Mouse (Mus musculus) forebrain, embryonic 11.5 days (tissue): Measurements from ENCODE around the gene Lzts2. TPM values are rescaled to one million over a fixed set of nuclear protein-coding genes. Genes with fewer than 3 reads are reported as not detected.

Source experiments
- ATAC-seq: fragments of 200-750 bp; cut with Nextera tagmentation; replicated peaks from 2 replicates; pipeline ENCODE4 v1.8.0; 2017; ENCODE audit warnings: moderate TSS enrichment; ENCODE audit not compliant: low FRiP score
- DNase-seq: peaks from one replicate; pipeline ENCODE4 v3.0.0-alpha.2; 2017; ENCODE audit warnings: low spot score
- H3K27ac ChIP-seq: fragments of 300-500 bp; sonication (generic); 2 replicates; pipeline ENCODE4 v1.5.1; 2014; ENCODE audit warnings: low read depth, low read length
- H3K27me3 ChIP-seq: fragments of 300-500 bp; sonication (generic); 2 replicates; pipeline ENCODE4 v1.6.1; 2014; ENCODE audit warnings: mild to moderate bottlenecking, low read length, mixed read lengths; ENCODE audit not compliant: control insufficient read depth, insufficient read depth
- H3K36me3 ChIP-seq: fragments of 300-500 bp; sonication (generic); 2 replicates; pipeline ENCODE4 v1.6.1; 2014; ENCODE audit warnings: mild to moderate bottlenecking, low read length, moderate library complexity, mixed read lengths; ENCODE audit not compliant: control insufficient read depth, insufficient read depth
- H3K4me1 ChIP-seq: fragments of 300-500 bp; sonication (generic); replicated peaks from 2 replicates; pipeline ENCODE4 v1.6.1; 2014; ENCODE audit warnings: low read length, mixed read lengths; ENCODE audit not compliant: control insufficient read depth, insufficient read depth
- H3K4me2 ChIP-seq: fragments of 300-500 bp; sonication (generic); 2 replicates; pipeline ENCODE4 v1.6.1; 2014; ENCODE audit warnings: low read depth, mild to moderate bottlenecking, low read length, moderate library complexity, mixed read lengths; ENCODE audit not compliant: severe bottlenecking
- H3K4me3 ChIP-seq: fragments of 300-500 bp; sonication (generic); 2 replicates; pipeline ENCODE4 v1.5.1; 2014; ENCODE audit warnings: low read depth, low read length
- H3K9ac ChIP-seq: fragments of 300-500 bp; sonication (generic); 2 replicates; pipeline ENCODE4 v1.6.1; 2014; ENCODE audit warnings: low read length
- H3K9me3 ChIP-seq: fragments of 300-500 bp; sonication (generic); 2 replicates; pipeline ENCODE4 v1.6.1; 2016; ENCODE audit warnings: low read length, mixed read lengths; ENCODE audit not compliant: control insufficient read depth
- WGBS: fragments of 180-500 bp; shearing (Covaris S2); extraction: QIAGEN DNeasy Blood & Tissue Kit; methylation state at CpG from one replicate; pipeline ENCODE4 v1.1.7; 2014; 5-methylcytosine and 5-hydroxymethylcytosine counted together
- polyA plus RNA-seq: library from polyadenylated mRNA; unstranded; fragments of >200 nt; fragmentation: Nextera tagmentation; extraction: Ambion mirVana; gene quantifications from 2 replicates; pipeline ENCODE4 v1.2.1, GENCODE M21; 2014

Lzts2 gene
- polyA plus RNA-seq, 1 experiment from 2014 or later: 56.9 TPM

DNA sequence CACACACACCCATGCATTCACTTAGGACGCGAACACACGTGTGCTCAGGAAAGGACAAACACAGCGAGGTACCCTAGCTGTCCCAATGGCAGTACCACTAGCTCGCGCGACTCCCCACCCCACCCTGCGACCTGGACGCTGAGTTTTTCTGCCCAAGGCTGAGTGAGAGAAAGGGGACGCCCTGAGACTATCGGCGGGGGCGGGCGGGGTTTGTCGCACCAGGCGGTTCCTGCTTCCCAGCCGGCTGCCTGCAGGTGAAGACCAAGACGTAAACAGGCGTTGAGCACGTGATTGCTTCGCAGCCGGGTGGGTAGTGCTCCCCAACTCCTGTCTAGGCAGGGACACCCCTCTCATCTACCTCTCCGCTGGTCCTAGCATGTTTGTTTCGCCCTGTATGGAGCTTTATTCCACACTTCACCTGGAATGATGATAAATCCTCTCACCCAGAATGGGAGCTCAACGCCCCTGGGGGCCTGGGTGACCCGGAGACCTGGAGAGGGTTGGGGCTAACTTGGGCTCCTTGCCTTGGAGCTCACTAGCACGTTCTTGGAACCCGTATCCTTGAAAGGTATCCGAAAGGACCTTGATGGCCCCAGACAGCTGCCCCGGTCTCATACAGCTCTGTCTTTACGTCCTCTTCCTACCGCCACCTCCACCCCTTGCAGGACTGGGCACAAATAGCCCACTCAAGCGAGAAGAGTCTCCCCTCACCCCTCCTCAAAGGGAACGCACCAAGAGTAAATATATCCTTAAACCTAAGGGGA lies 1.5 kb downstream of the Lzts2 start:
- H3K4me2 ChIP-seq: peak overlapping the region; percentile 90
- peak; percentile 73 for DNase-seq
- no peaks in the 10 kb centered on the region for H3K27me3 ChIP-seq
- WGBS: under 1% methylated on average over 34 of the region's 34 CpGs
- peak overlapping the region; percentile 96 for H3K27ac ChIP-seq
- ATAC-seq: 0 out of 2 replicates have a peak, but pooled peaks have one; percentile 13
- H3K9ac ChIP-seq: peak overlapping the region; percentile 57
- H3K4me1 ChIP-seq: peaks cover 29% of the 10 kb centered on the region
- H3K9me3 ChIP-seq: no peaks in the 10 kb centered on the region
- no peaks in the 10 kb centered on the region; the same call in 1 of the 2 replicates for H3K36me3 ChIP-seq
- peak overlapping the region; percentile 42 for H3K4me3 ChIP-seq

DNA sequence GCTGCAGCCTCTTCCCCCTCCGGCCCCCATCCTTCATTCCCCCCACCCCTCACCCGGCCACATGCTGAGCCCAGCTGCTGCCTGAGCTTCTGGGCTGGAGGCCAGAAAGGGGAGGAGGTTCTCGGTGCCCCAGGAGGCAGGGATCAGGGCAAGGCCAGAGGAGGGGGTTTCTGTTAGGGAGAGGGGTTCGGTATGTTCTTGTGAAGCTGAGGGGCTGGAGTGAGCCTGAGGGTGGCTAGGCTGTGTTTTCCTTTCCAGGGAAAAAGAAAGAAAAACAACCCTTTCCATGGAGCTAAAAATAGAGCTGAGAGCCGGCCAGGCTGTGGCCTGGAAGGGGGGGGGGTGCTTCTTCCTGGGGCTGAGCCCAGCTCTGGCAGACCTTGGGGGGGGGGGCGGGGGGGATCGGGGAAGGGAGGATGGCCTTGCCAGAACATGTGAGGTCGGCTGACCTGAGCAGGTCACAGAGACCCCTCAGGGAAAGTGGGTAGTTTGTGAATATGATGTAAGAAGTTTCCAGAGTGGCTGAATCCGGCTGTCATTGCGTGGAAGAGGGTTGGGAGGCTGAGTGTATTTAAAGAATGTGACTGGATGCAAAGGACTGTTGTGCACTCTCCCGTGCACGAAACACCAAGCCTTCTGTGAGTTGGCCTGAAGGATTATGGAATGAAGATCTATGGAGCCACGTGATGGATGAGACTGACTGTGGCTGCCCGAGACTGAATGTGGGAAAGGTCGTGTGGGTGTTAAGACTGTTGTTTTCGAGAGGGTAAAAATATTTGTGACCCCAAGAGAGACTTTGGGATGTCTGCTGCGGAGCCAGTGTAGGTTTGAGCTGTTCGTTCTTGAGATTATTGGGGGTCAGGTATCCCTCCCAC lies 2.4 kb downstream of the Lzts2 start:
- no peaks in the 10 kb centered on the region for H3K9me3 ChIP-seq
- DNase-seq: peak; percentile 80
- H3K4me2 ChIP-seq: peak overlapping the region; percentile 90
- peak overlapping the region; percentile 73 for H3K9ac ChIP-seq
- peak overlapping the region; percentile 96 for H3K27ac ChIP-seq
- WGBS: 1% methylated on average over 17 of the region's 18 CpGs
- H3K27me3 ChIP-seq: no peaks in the 10 kb centered on the region
- ATAC-seq: no peak; the same call in 1 of the 2 replicates
- peak overlapping the region; percentile 42 for H3K4me3 ChIP-seq
- peaks cover 31% of the 10 kb centered on the region for H3K4me1 ChIP-seq
- H3K36me3 ChIP-seq: no peaks in the 10 kb centered on the region; the same call in 1 of the 2 replicates

DNA sequence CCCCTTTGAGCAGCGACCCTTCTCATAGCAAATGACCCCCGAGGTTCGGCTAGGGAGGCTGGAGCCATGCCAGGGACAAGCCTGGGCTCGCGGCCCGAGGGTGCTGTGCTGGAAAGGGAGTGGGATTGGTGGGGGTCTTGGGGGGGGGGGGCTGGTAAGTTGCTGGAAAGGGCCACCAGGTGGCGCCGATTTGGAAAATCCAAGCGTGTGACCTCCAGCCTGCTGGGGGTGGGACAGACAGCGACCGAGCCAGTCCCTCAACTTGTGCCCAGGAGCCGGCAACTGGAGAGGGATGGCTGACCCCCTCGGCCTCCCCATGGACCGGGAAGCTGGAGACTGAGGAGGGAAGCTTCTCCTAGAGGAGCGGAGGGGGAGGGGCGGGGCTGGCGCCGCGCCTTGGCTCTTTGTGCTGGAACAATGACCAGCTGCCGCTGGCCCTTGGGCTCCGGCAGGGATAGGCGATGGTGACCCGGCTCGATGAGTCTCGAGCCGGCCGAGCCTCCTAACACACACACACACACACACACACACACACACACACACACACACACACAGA lies 3.1 kb downstream of the Lzts2 start:
- Histone ChIP-seq H3K27me3 (no peaks in the 10 kb centered on the region), H3K9ac (peak overlapping the region; percentile 73), H3K4me2 (peak overlapping the region; percentile 90), H3K27ac (peak overlapping the region; percentile 96), H3K4me3 (peak overlapping the region; percentile 42), H3K36me3 (no peaks in the 10 kb centered on the region; the same call in 1 of the 2 replicates), H3K4me1 (peaks cover 30% of the 10 kb centered on the region), H3K9me3 (no peaks in the 10 kb centered on the region)
- peak; percentile 83 for ATAC-seq
- 0% methylated on average over 25 of the region's 27 CpGs for WGBS
- DNase-seq: peak; percentile 93

DNA sequence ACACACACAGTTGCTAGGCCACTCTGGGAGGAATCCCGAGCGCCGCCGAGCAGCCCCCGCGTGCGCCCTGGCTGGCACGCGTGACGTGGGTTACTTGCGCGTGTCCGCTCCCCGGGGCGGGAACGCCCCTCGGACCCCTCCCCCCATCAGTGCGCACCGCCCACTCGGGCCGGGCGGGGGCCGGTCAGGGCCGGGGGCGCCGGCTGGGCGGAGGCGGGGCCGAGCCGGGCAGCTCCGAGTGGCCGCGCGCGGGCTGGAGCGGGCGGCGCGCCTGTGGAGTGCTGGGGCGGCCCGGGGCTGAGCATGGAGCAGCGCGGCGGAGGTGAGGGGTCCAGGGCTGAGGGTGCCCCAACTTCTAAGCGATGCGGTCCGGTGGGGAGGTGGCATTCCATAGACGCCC lies 3.7 kb downstream of the Lzts2 start:
- ATAC-seq (peak; percentile 83), DNase-seq (peak; percentile 93)
- Histone ChIP-seq H3K4me2 (peak overlapping the region; percentile 90), H3K4me1 (peaks cover 28% of the 10 kb centered on the region), H3K36me3 (peaks cover 4% of the 10 kb centered on the region; the same call in 1 of the 2 replicates), H3K9me3 (no peaks in the 10 kb centered on the region), H3K4me3 (peak overlapping the region; percentile 42), H3K27me3 (no peaks in the 10 kb centered on the region), H3K9ac (peak overlapping the region; percentile 73), H3K27ac (peak overlapping the region; percentile 96)
- 0% methylated on average over 36 of the region's 48 CpGs for WGBS

DNA sequence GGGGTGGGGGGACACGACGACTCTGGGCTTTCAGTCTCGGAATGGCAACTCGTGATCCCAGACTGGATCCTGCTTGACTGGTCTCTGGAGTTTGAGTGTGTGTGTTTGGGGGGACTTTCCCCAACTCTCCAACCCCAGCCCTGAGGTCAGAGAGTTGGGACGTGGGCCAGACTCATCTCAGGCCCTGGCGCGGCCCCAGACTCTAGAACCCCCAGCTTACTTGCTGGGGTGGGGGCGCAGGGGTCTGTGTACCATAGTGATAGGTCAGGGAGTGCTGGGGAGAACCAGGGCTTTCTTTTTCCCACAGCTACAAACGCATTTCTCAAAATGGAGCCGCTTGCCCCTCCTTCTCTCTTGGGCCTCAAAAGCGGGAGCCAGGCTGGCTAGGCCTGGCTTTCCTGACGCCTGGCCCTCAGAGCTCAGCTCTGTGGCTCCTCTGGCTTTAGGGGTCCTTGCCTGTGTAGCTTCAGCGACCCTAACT lies 4.2 kb downstream of the Lzts2 start:
- Histone ChIP-seq H3K4me3 (peak overlapping the region; percentile 42), H3K36me3 (peaks cover 4% of the 10 kb centered on the region; the same call in 1 of the 2 replicates), H3K4me2 (peak overlapping the region; percentile 90), H3K9ac (peak overlapping the region; percentile 73), H3K27ac (peak overlapping the region; percentile 96), H3K9me3 (no peaks in the 10 kb centered on the region), H3K27me3 (no peaks in the 10 kb centered on the region), H3K4me1 (peaks cover 28% of the 10 kb centered on the region)
- under 1% methylated on average over 13 of the region's 13 CpGs for WGBS
- DNase-seq: peak; percentile 68
- ATAC-seq: no peak

DNA sequence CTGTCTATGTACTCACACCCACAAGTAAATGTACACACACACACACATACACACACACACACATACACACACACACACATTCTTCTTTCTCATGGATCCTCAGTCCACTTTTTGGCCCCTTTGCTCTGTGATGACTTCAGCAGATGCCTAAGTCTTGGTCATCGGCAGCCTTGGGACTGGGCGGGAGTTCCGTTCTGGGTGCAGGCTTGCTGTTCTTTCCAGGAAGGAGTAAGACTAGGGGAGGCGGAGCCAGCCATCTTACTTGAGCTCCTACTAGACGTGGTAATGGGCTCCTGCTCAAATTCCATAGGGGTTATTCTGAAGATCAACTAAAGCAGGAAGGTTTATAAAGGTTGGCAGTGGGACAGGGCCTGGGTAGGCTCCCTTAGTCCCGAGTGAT lies 6.1 kb downstream of the Lzts2 start:
- no peaks in the 10 kb centered on the region for H3K9me3 ChIP-seq
- ATAC-seq: no peak
- no peak overlapping the region for H3K4me2 ChIP-seq
- H3K36me3 ChIP-seq: peaks cover 9% of the 10 kb centered on the region; the same call in 1 of the 2 replicates
- no peak overlapping the region for H3K4me3 ChIP-seq
- H3K27me3 ChIP-seq: no peaks in the 10 kb centered on the region
- H3K27ac ChIP-seq: no peak overlapping the region
- WGBS: 72% methylated on average over 6 of the region's 6 CpGs
- DNase-seq: peak; percentile 54
- peaks cover 22% of the 10 kb centered on the region for H3K4me1 ChIP-seq
- no peak overlapping the region; the same call in 1 of the 2 replicates for H3K9ac ChIP-seq

DNA sequence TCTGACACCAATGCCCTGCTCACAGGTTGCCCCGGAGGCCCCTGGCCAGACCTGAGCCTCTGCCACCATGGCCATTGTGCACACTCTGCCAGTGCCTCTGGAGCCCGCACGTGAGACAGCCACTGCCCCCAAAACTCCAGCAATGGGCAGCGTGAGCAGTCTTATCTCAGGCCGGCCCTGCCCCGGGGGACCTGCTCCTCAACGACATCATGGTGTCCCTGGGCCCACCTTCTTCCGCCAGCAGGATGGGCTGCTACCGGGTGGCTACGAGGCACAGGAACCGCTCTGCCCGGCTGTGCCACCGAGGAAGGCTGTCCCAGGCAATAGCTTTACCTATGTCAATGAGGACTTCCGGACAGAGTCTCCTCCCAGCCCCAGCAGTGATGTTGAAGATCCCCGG lies 7.1 kb downstream of the Lzts2 start:
- H3K27me3 ChIP-seq: no peaks in the 10 kb centered on the region
- no peak overlapping the region for H3K4me2 ChIP-seq
- H3K4me3 ChIP-seq: no peak overlapping the region
- ATAC-seq (no peak), DNase-seq (peak; percentile 51)
- H3K27ac ChIP-seq: no peak overlapping the region
- peaks cover 13% of the 10 kb centered on the region for H3K4me1 ChIP-seq
- peak overlapping the region; percentile 1; the same call in 1 of the 2 replicates for H3K9ac ChIP-seq
- H3K9me3 ChIP-seq: no peaks in the 10 kb centered on the region
- 96% methylated on average over 15 of the region's 15 CpGs for WGBS
- H3K36me3 ChIP-seq: peaks cover 17% of the 10 kb centered on the region

DNA sequence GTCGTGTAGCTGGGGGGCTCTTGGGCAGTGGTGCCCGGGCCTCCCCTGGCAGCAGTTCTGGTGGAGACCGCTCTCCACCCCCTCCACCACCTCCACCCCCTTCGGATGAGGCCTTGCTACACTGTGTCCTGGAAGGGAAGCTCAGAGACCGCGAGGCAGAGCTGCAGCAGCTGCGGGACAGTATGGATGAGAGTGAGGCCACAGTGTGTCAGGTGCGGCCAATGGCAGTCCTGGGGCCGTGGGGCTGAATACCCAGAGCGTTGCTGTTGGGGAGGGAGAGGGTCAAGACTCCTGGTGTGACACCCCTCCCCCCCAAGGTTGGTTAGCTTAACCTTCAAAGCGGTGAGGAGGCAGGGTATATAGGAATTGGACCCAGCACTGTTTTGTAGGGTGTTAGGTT lies 9.8 kb downstream of the Lzts2 start:
- Histone ChIP-seq H3K9me3 (no peaks in the 10 kb centered on the region), H3K9ac (no peak overlapping the region), H3K27ac (no peak overlapping the region), H3K4me2 (no peak overlapping the region), H3K36me3 (peaks cover 23% of the 10 kb centered on the region), H3K4me1 (peaks cover 6% of the 10 kb centered on the region), H3K27me3 (no peaks in the 10 kb centered on the region), H3K4me3 (no peak overlapping the region)
- 0 out of 2 replicates have a peak, but pooled peaks have one; percentile 26 for ATAC-seq
- no peak for DNase-seq
- 84% methylated on average over 11 of the region's 11 CpGs for WGBS
